Mouse (Mus musculus) B cell, adult 2 months (primary cell): ENCODE results near the gene Eepd1.

Experiments
- DNase-seq, 2 experiments: peaks; one replicate each; pipeline ENCODE4 v3.0.0; 2022

Eepd1 gene

GRCm38 (mm10) chr9:25585614-25586013, 104.3 kb downstream of the Eepd1 start:
- DNase-seq: no peak

- no peak for DNase-seq
Measured at GRCm38 (mm10) chr9:25588581-25588980, 107.2 kb downstream of the Eepd1 start.

DNA sequence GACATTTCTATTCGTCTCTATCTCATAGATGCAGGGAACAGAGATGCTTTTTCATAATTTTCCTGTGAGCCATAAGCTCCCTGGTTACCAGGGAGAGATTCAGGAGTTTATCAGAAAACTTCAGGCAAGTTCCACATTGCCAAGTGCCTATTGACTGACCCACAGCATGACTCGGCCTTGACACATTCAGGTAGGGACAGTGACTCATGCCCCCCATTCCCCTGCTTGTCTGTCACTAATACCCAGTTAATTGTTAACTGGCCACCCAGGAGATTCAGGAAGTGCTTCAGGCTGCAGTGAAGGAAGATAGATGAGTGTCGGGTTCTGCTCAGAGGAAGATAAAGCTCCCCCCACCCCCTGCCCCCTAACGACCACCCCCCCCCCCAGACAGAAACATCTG, 109.4 kb downstream of the Eepd1 start:
- no peak for DNase-seq

- DNase-seq: peak; percentile 55 to 57
Measured at GRCm38 (mm10) chr9:25591390-25592354, 110.3 kb downstream of the Eepd1 start.

DNA sequence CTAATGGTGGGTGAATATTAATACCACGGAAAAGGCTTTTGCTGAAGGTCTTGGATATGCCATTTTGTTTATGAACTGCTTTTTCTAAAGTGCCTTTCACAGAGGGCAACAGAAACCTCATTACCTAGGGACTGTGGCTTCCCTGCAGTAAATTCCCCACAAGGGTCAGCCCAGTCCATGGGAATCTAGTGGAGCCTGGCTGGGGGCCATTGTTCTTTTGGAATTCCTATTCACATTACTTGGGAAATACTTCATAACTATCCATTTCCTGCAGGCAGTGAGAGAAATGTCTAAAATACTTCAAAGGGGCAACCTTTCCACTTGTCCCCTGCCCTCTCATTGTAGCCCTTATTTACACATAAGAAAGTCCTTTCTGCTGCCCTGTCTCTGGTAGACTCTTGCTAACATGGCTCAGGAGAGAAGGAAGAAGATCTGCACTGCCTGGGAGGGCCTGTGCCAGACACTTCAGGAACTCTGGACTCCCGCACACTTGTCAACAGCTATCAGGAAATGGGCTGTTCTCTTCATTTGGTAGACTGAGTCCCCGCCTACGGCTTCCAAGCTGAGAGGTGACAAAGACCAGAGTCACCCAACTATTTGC, 111.1 kb downstream of the Eepd1 start:
- no peak for DNase-seq

DNA sequence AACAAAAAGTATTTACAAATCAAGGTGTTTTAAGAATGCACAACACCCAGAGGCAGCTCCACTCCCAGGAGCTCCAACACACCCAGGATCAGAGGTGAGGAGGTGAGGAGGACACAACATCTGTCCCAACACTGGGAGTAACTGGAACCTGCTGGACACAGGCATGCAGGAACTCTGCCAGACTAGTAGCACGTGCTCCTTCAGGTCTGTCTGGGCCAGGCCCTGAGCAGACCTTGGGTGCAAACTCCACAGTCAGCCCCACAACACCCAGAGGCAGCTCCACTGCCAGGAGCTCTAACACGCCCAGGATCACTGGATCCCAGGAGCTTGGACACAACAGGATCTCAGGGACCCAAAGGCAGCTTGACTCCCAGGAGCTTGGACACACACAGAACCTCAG, 143.4 kb downstream of the Eepd1 start:
- no peak for DNase-seq

DNA sequence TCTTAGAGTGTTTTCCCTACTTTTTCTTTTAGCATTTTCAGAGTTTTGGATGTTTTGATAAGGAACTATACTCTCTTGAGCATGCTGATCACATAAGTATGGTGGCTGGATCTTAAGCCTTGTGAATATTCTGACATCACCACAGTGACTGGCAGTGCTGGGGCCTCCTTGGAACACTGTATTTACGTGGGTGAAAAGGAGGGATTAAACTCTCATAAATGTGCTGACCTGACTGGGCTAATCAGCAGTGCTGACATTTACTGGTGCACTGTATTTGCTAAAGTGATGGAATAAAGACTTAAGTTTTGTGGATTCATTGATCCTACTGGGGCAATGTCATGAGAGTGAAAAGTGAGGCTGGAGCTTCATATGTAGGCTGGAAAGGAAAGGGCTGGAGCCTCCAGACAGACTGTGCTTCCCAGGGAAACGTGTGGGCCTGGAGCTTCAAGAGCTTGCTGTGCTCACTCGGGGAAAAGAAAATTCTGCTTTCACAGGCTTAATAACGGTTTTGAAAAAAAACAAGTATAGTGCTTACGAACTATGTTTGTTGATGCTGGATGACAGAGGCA, 148.3 kb downstream of the Eepd1 start:
- DNase-seq: no peak
